In the genomic region with DNA sequence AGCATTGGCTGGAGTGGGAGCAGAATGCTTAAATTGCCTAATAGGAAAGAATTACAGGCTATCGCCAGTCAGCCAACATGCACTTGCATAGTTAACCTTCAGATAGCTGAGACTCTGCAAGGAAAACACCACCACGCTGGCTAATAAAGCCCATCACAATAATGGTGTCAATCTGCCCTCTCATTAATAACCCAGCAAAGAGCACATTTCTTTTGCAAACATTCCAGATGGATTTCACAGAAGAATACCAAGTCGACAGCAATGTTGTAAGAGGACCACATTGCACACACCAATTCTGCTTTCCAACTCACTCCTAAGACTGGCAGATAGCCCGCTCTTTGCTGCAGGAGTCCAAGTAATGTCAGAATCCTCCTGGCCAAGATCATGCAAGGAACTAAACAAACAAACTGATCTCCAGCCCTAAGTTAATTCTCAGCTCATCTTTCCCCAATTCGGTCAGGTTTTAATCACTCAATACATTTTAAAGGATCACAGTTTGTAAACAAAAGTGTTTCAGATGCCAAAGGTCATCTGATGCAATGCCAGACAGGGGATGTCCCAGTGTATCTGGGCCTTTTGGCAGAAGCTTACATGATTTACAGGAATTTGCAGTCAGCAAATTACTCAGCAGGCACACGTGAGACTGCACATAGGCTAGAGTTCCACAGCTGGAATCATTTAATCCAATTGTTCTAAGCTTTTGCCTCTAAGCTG, we compare ENCODE assay signal across 8 mouse cellular contexts.
DNase-seq lines count a peak whose midpoint lies in the region; ATAC-seq and TF ChIP-seq lines count a peak whose summit lies in the region.

No protein-coding gene starts in this region.

- peaks cover 9% of the 10 kb centered on the region; the same call in 1 of the 2 replicates for H3K4me1 ChIP-seq in stomach, embryonic 16.5 days (ENCODE audit: control insufficient read depth, insufficient read depth, low read length)

- no peaks in the 10 kb centered on the region for H3K36me3 ChIP-seq in C2C12 (ENCODE audit: control insufficient read depth, insufficient read depth)
- no peaks in the 10 kb centered on the region for H3K36me3 ChIP-seq in stomach, embryonic 16.5 days (ENCODE audit: control insufficient read depth, insufficient read depth, low read length)

- TF ChIP-seq CTCF in C2C12 (IDR thresholded peaks at IDR 0.05; ENCODE audit: control insufficient read depth, insufficient read depth, insufficient read length) = no peak

- H3K27me3 ChIP-seq in C2C12 (ENCODE audit: control insufficient read depth, insufficient read depth, insufficient read length) = no peaks in the 10 kb centered on the region
- no peaks in the 10 kb centered on the region for H3K27me3 ChIP-seq in stomach, embryonic 16.5 days (ENCODE audit: control insufficient read depth, insufficient read depth, low read length)

- H3K9me3 ChIP-seq in stomach, embryonic 16.5 days (replicated peaks; ENCODE audit: control insufficient read depth, low read length) = no peaks in the 10 kb centered on the region

- H3K4me3 ChIP-seq in C2C12 (ENCODE audit: insufficient read depth, poor library complexity, severe bottlenecking) = no peak overlapping the region
- no peak overlapping the region for H3K4me3 ChIP-seq in stomach, embryonic 16.5 days (replicated peaks; ENCODE audit: low read length)

- WGBS in stomach, embryonic 16.5 days = 21% methylated on average over 6 of the region's 6 CpGs

- no peak overlapping the region for H3ac ChIP-seq in C2C12 (ENCODE audit: control insufficient read depth, insufficient read length, low read depth)

- H3K27ac ChIP-seq in stomach, embryonic 16.5 days (ENCODE audit: low read length) = peak overlapping the region; percentile 10; the same call in 1 of the 2 replicates

- no peaks in the 10 kb centered on the region for H3K79me2 ChIP-seq in C2C12 (ENCODE audit: control insufficient read depth, insufficient read depth)

- ATAC-seq in stomach, embryonic 16.5 days (ENCODE audit: insufficient read depth, low FRiP score) = peak; percentile 74

- no peaks in the 10 kb centered on the region for H3K79me3 ChIP-seq in C2C12 (ENCODE audit: low read depth)

- peak; percentile 97 for DNase-seq in adipocyte (ENCODE audit: low spot score)
- peak; percentile 41 to 57 for DNase-seq in gastrocnemius, adult 8-10 months (ENCODE audit: low spot score in 2 of 2)
- peak; percentile 84 for DNase-seq in kidney, adult 9 months
- peak; percentile 56 for DNase-seq in lung, postnatal 14 days
- DNase-seq in frontal cortex, postnatal 25 days (ENCODE audit: low spot score in 2 of 2) = no peak
- no peak for DNase-seq in layer of hippocampus, postnatal 25 days (ENCODE audit: extremely low spot score in 1 of 2, low spot score in 1 of 2)

- no peak overlapping the region for H3K4me2 ChIP-seq in stomach, embryonic 16.5 days (ENCODE audit: low read depth, low read length)

- H3K9ac ChIP-seq in stomach, embryonic 16.5 days (ENCODE audit: low read length) = no peak overlapping the region

TF ChIP-seq in C2C12, 6 proteins besides CTCF, POLR2A, EP300 and RAD21:
- no peak for TF ChIP-seq MAX (IDR thresholded peaks at IDR 0.05)
- TF ChIP-seq CEBPB (IDR thresholded peaks at IDR 0.05; ENCODE audit: low read depth) = peak; percentile 17
- TF ChIP-seq MYOG (IDR thresholded peaks at IDR 0.05; ENCODE audit: control insufficient read depth, extremely low read depth, insufficient read length) = no peak
- TF ChIP-seq USF1 (IDR thresholded peaks at IDR 0.05; ENCODE audit: low read depth) = no peak
- TF ChIP-seq FOSL1 (IDR thresholded peaks at IDR 0.05; ENCODE audit: insufficient read depth, low read length, poor library complexity, severe bottlenecking) = no peak
- TF ChIP-seq MYOD1 (IDR thresholded peaks at IDR 0.05; ENCODE audit: control insufficient read depth, insufficient read length, low read depth) = no peak

Comparison
In these comparisons a context has a peak if more than half of its experiments do, and no peak if none do; other contexts are left out.
1. DNase-seq: peak in adipocyte (single experiment), gastrocnemius, adult 8-10 months (2 of 2), kidney, adult 9 months (single experiment) and lung, postnatal 14 days (single experiment); none in frontal cortex, postnatal 25 days (0 of 2) and layer of hippocampus, postnatal 25 days (0 of 2).